26 mouse cellular contexts compared by ENCODE assay signal in the genomic region with DNA sequence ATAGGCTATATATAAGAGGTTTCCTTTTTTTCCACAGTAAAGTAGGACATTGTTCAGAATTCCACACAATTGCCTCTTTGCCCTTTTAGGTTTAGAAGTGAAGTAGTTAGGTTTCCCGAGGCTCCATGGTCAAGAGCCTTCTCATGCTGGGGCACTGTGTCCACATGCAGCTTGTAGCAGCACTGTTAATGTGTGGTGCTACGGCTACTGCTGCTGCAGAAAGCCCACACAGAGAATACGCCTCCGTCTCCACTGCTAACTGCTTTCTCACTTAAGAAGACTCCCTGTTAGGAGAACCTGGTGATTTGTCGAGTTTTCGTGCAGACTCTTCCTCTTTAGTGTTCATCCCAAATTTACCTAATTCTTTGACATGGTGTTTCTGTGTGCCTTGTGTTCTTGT.
DNase-seq lines count a peak whose midpoint lies in the region; ATAC-seq and TF ChIP-seq lines count a peak whose summit lies in the region.
"Had no signal": no experiment of that assay in that cellular context is flagged by ENCODE, and none has a peak within 500 bp of the region (broad histone marks: within the 10 kb centered on the region; RNA-seq: fewer than 3 reads in every experiment).

No protein-coding gene starts in this region.

- no peak for TF ChIP-seq CTCF in forebrain, postnatal 0 days (IDR thresholded peaks at IDR 0.05; ENCODE audit: low read depth)
- no peak for TF ChIP-seq CTCF in brain, embryonic 14.5 days (IDR thresholded peaks at IDR 0.05; ENCODE audit: borderline replicate concordance, extremely low read depth, insufficient read depth, insufficient read length)

- H3K4me3 ChIP-seq in forebrain, embryonic 12.5 days (replicated peaks), result no peak overlapping the region
- H3K4me3 ChIP-seq in forebrain, postnatal 0 days (ENCODE audit: low read depth, low read length), result no peak overlapping the region
- no peak overlapping the region for H3K4me3 ChIP-seq in midbrain, embryonic 11.5 days (ENCODE audit: low read depth, low read length)
- no peak overlapping the region for H3K4me3 ChIP-seq in midbrain, embryonic 13.5 days (replicated peaks)
- H3K4me3 ChIP-seq: embryonic facial prominence, embryonic 13.5 days; forebrain, embryonic 13.5 days; heart, embryonic 13.5 days; left cerebral cortex, adult 2 months; midbrain, embryonic 12.5 days; neural tube, embryonic 13.5 days had no signal

- TF ChIP-seq POLR2A in brain, embryonic 14.5 days (IDR thresholded peaks at IDR 0.05; ENCODE audit: borderline replicate concordance, extremely low read depth, insufficient read depth, insufficient read length, poor library complexity, severe bottlenecking), result no peak

- H3K36me3 ChIP-seq in forebrain, embryonic 12.5 days (replicated peaks), result 0 out of 2 replicates have a peak, but pooled peaks cover 3% of the 10 kb centered on the region
- no peaks in the 10 kb centered on the region; the same call in 1 of the 2 replicates for H3K36me3 ChIP-seq in forebrain, postnatal 0 days (ENCODE audit: insufficient read depth)
- H3K36me3 ChIP-seq in midbrain, embryonic 11.5 days (ENCODE audit: control insufficient read depth, insufficient read depth, low read length), result no peaks in the 10 kb centered on the region
- no peaks in the 10 kb centered on the region for H3K36me3 ChIP-seq in midbrain, embryonic 13.5 days
- H3K36me3 ChIP-seq: embryonic facial prominence, embryonic 13.5 days; heart, embryonic 13.5 days; midbrain, embryonic 12.5 days; neural tube, embryonic 13.5 days had no signal

- no peak overlapping the region for H3K9ac ChIP-seq in forebrain, embryonic 12.5 days
- H3K9ac ChIP-seq in forebrain, postnatal 0 days, result no peak overlapping the region
- no peak overlapping the region for H3K9ac ChIP-seq in midbrain, embryonic 11.5 days (ENCODE audit: low read length)
- H3K9ac ChIP-seq in midbrain, embryonic 13.5 days (replicated peaks), result no peak overlapping the region
- H3K9ac ChIP-seq: embryonic facial prominence, embryonic 13.5 days; forebrain, embryonic 13.5 days; heart, embryonic 13.5 days; hindbrain, embryonic 14.5 days; midbrain, embryonic 12.5 days; neural tube, embryonic 13.5 days had no signal

- intact Hi-C loops in left cerebral cortex, postnatal 25 days (cut with DNase I), result no loop called here
- intact Hi-C loops in left cerebral cortex, postnatal 4 days (cut with DNase I), result no loop called here

- H3K27ac ChIP-seq in forebrain, embryonic 12.5 days, result 0 out of 2 replicates have a peak overlapping the region, but pooled peaks have one; percentile 8
- no peak overlapping the region for H3K27ac ChIP-seq in forebrain, postnatal 0 days (ENCODE audit: low read depth, low read length)
- H3K27ac ChIP-seq in midbrain, embryonic 11.5 days (ENCODE audit: low read depth, low read length), result no peak overlapping the region
- no peak overlapping the region for H3K27ac ChIP-seq in midbrain, embryonic 13.5 days
- H3K27ac ChIP-seq: embryonic facial prominence, embryonic 13.5 days; forebrain, embryonic 13.5 days; heart, embryonic 13.5 days; hindbrain, embryonic 14.5 days; left cerebral cortex, adult 2 months; midbrain, embryonic 12.5 days; neural tube, embryonic 13.5 days had no signal

- H3K9me3 ChIP-seq in forebrain, embryonic 12.5 days, result no peaks in the 10 kb centered on the region
- H3K9me3 ChIP-seq in forebrain, postnatal 0 days (ENCODE audit: low read length), result no peaks in the 10 kb centered on the region
- no peaks in the 10 kb centered on the region for H3K9me3 ChIP-seq in midbrain, embryonic 11.5 days (ENCODE audit: control insufficient read depth, low read length)
- H3K9me3 ChIP-seq in midbrain, embryonic 13.5 days, result no peaks in the 10 kb centered on the region
- H3K9me3 ChIP-seq: embryonic facial prominence, embryonic 13.5 days; forebrain, embryonic 13.5 days; G1E; heart, embryonic 13.5 days; midbrain, embryonic 12.5 days; neural tube, embryonic 13.5 days had no signal

- DNase-seq in forebrain, postnatal 0 days, result no peak
- peak; percentile 23 to 71 for DNase-seq in left cerebral cortex, postnatal 25 days (ENCODE audit: low spot score in 2 of 2)
- no peak for DNase-seq in left cerebral cortex, postnatal 4 days
- DNase-seq in midbrain, embryonic 11.5 days (ENCODE audit: low spot score, missing footprints), result peak; percentile 84
- peak; percentile 15 for DNase-seq in brain, embryonic 14.5 days (ENCODE audit: low read depth)
- DNase-seq: adrenal gland, postnatal 14 days; cerebellum, adult 18-20 months; cerebellum, postnatal 10 days; gastrocnemius, postnatal 10 days; heart, postnatal 10 days; kidney, adult 9 months; kidney, postnatal 10 days; layer of hippocampus, adult 9-11 months; lung, adult 18-20 months; thymus, postnatal 4 days had no signal

- peaks cover 24% of the 10 kb centered on the region for H3K4me1 ChIP-seq in forebrain, embryonic 12.5 days
- H3K4me1 ChIP-seq in forebrain, postnatal 0 days (ENCODE audit: insufficient read depth), result 0 out of 2 replicates have a peak, but pooled peaks cover 6% of the 10 kb centered on the region
- H3K4me1 ChIP-seq in midbrain, embryonic 11.5 days (ENCODE audit: control insufficient read depth, insufficient read depth, low read length), result peaks cover 20% of the 10 kb centered on the region
- H3K4me1 ChIP-seq in midbrain, embryonic 13.5 days (replicated peaks), result peaks cover 22% of the 10 kb centered on the region
- H3K4me1 ChIP-seq: heart, embryonic 13.5 days had no signal

- H3K4me2 ChIP-seq in forebrain, embryonic 12.5 days, result no peak overlapping the region
- H3K4me2 ChIP-seq in forebrain, postnatal 0 days (ENCODE audit: low read depth), result no peak overlapping the region
- no peak overlapping the region for H3K4me2 ChIP-seq in midbrain, embryonic 11.5 days
- no peak overlapping the region for H3K4me2 ChIP-seq in midbrain, embryonic 13.5 days (replicated peaks)
- H3K4me2 ChIP-seq: embryonic facial prominence, embryonic 13.5 days; forebrain, embryonic 13.5 days; heart, embryonic 13.5 days; hindbrain, embryonic 14.5 days; midbrain, embryonic 12.5 days; neural tube, embryonic 13.5 days had no signal

- no peak for ATAC-seq in forebrain, embryonic 12.5 days (ENCODE audit: low FRiP score)
- no peak for ATAC-seq in forebrain, postnatal 0 days
- no peak for ATAC-seq in midbrain, embryonic 11.5 days (ENCODE audit: low FRiP score)
- ATAC-seq in midbrain, embryonic 13.5 days, result no peak
- ATAC-seq: forebrain, embryonic 13.5 days; intestine, postnatal 0 days had no signal

- 53% methylated on average over 6 of the region's 6 CpGs for WGBS in forebrain, embryonic 12.5 days
- WGBS in forebrain, postnatal 0 days, result 61% methylated on average over 6 of the region's 6 CpGs
- WGBS in midbrain, embryonic 11.5 days, result 76% methylated on average over 6 of the region's 6 CpGs
- 67% methylated on average over 6 of the region's 6 CpGs for WGBS in midbrain, embryonic 13.5 days

- H3K27me3 ChIP-seq in forebrain, embryonic 12.5 days, result no peaks in the 10 kb centered on the region
- no peaks in the 10 kb centered on the region for H3K27me3 ChIP-seq in forebrain, postnatal 0 days (ENCODE audit: insufficient read depth, low read length)
- H3K27me3 ChIP-seq in midbrain, embryonic 11.5 days (ENCODE audit: control insufficient read depth, insufficient read depth, low read length), result no peaks in the 10 kb centered on the region
- no peaks in the 10 kb centered on the region for H3K27me3 ChIP-seq in midbrain, embryonic 13.5 days
- H3K27me3 ChIP-seq: embryonic facial prominence, embryonic 13.5 days; forebrain, embryonic 13.5 days; heart, embryonic 13.5 days; midbrain, embryonic 12.5 days; neural tube, embryonic 13.5 days had no signal

Comparison
In these comparisons a context has a peak if more than half of its experiments do, and no peak if none do; other contexts are left out.
1. DNase-seq: peak in left cerebral cortex, postnatal 25 days (2 of 2), midbrain, embryonic 11.5 days (single experiment) and brain, embryonic 14.5 days (single experiment); none in forebrain, postnatal 0 days (single experiment) and left cerebral cortex, postnatal 4 days (single experiment).